Mouse (Mus musculus): ENCODE results near the gene Hspa8.
"Not testable (repeated sequence)": the region's sequence is repeated elsewhere in the genome, so short reads cannot be mapped to it uniquely, and the experiment has no call there.

Hspa8 gene

GRCm38 (mm10) chr9:40800675-40801612 lies at the start of gene Hspa8:
Gene Hspa8, plus strand, starts transcription at chr9:40800984.
- peak; percentile 100 for DNase-seq (ENCODE audit: low spot score)

GRCm38 (mm10) chr9:40751749-40752148 lies 49.0 kb upstream of the Hspa8 start:
- no peak for DNase-seq (ENCODE audit: low spot score)

- peak; percentile 63 for DNase-seq (ENCODE audit: low spot score)
These were observed 44.4 kb upstream of the Hspa8 start for GRCm38 (mm10) chr9:40756401-40756800.

- DNase-seq (ENCODE audit: low spot score): peak; percentile 65
These were observed 43.6 kb upstream of the Hspa8 start for GRCm38 (mm10) chr9:40757105-40757626.

- peak; percentile 86 for DNase-seq (ENCODE audit: low spot score)
These were observed 43.0 kb upstream of the Hspa8 start for GRCm38 (mm10) chr9:40757685-40758270.

- no peak for DNase-seq (ENCODE audit: low spot score)
These were observed 38.4 kb upstream of the Hspa8 start for GRCm38 (mm10) chr9:40762354-40762753.

- DNase-seq (ENCODE audit: low spot score): no peak
These were observed 35.8 kb upstream of the Hspa8 start for GRCm38 (mm10) chr9:40764887-40765580.

- peak; percentile 75 for DNase-seq (ENCODE audit: low spot score)
These were observed 35.2 kb upstream of the Hspa8 start for GRCm38 (mm10) chr9:40765581-40765940.

GRCm38 (mm10) chr9:40766058-40766605 lies 34.7 kb upstream of the Hspa8 start:
- DNase-seq (ENCODE audit: low spot score): no peak

- DNase-seq (ENCODE audit: low spot score): no peak
These were observed 32.8 kb upstream of the Hspa8 start for GRCm38 (mm10) chr9:40767946-40768345.

GRCm38 (mm10) chr9:40772246-40772645 lies 28.5 kb upstream of the Hspa8 start:
- no peak for DNase-seq (ENCODE audit: low spot score)

GRCm38 (mm10) chr9:40773142-40773541 lies 27.6 kb upstream of the Hspa8 start:
- not testable (repeated sequence) for DNase-seq (ENCODE audit: low spot score)

GRCm38 (mm10) chr9:40773869-40774268 lies 26.9 kb upstream of the Hspa8 start:
- DNase-seq (ENCODE audit: low spot score): no peak

- DNase-seq (ENCODE audit: low spot score): no peak
These were observed 24.7 kb upstream of the Hspa8 start for GRCm38 (mm10) chr9:40776044-40776443.

- peak; percentile 78 for DNase-seq (ENCODE audit: low spot score)
These were observed 24.1 kb upstream of the Hspa8 start for GRCm38 (mm10) chr9:40776459-40777248.

- DNase-seq (ENCODE audit: low spot score): no peak
These were observed 20.7 kb upstream of the Hspa8 start for GRCm38 (mm10) chr9:40780111-40780510.

GRCm38 (mm10) chr9:40780892-40781725 lies 19.7 kb upstream of the Hspa8 start:
- DNase-seq (ENCODE audit: low spot score): no peak

GRCm38 (mm10) chr9:40781726-40782581 lies 18.8 kb upstream of the Hspa8 start:
- DNase-seq (ENCODE audit: low spot score): peak; percentile 68

GRCm38 (mm10) chr9:40783641-40784373 lies 17.0 kb upstream of the Hspa8 start:
- DNase-seq (ENCODE audit: low spot score): peak; percentile 92
